Mouse (Mus musculus): Measurements from ENCODE around the gene Syngr2. TPM values are rescaled to one million over a fixed set of nuclear protein-coding genes. Genes with fewer than 3 reads are reported as not detected.
"Not testable (repeated sequence)": the region's sequence is repeated elsewhere in the genome, so short reads cannot be mapped to it uniquely, and the experiment has no call there.

Syngr2 gene
- polyA plus RNA-seq, 1 experiment, result 12.9 TPM

DNA sequence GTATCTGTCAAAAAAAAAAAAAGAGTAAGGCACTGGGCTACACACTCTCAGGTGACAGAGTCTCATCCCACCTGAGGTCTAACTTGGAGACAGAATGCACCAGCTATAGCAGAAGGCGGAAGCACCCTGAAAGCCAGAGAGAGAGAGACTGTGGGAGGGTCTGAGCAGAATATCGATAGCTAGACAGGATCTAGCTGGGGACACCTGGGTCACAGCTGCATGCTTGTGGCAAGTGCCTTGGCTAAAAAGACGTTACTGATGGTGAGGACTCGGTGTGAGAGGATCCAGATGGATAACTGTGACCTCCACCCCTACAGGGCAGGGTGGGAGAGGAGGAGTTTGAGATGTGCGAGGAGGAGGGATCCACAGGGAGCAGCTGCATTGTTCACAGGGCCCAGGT is 12.5 kb upstream of the Syngr2 start:
- DNase-seq (ENCODE audit: low read depth), result no peak
- TF ChIP-seq CTCF (IDR thresholded peaks at IDR 0.05; ENCODE audit: borderline replicate concordance, extremely low read depth, insufficient read depth, insufficient read length) (no peak), POLR2A (IDR thresholded peaks at IDR 0.05; ENCODE audit: borderline replicate concordance, extremely low read depth, insufficient read depth, insufficient read length, poor library complexity, severe bottlenecking) (no peak)

DNA sequence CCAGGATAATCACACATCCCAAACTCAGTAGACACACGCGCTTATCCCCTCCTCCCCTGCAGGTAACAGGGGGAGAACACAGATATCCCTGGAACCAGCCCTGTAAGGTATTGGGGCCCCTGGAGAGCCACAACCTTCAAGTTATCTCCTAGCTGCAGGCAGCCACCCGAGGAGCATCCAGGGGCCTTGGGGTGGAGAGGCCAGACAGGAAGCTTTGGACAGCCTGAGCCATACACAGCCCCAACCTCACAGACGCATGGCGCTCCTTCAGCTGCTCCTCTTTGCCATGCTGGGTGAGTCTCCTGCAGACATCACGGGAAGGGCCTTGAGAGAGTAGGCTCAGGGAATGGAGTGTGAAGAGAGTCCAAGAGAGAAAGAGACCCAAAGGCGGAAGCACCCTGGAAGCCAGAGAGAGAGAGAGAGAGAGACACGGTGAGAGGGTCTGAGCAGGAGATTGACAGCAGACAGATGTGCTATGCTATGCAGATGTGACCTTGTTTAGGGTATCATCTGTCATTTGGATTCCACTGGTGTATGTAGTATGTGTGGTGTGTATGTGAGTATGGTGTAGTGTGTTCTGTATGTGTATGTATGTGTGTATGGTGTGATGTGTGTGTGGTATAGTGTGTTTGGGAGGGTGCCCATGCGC is 11.8 kb upstream of the Syngr2 start, which contains the start of gene 6030468B19Rik:
Gene 6030468B19Rik (plus strand): TSS at position 150 of the 649 bp plus-strand sequence.
- DNase-seq (ENCODE audit: low read depth), result no peak
- no peak for TF ChIP-seq CTCF (IDR thresholded peaks at IDR 0.05; ENCODE audit: borderline replicate concordance, extremely low read depth, insufficient read depth, insufficient read length)
- no peak for TF ChIP-seq POLR2A (IDR thresholded peaks at IDR 0.05; ENCODE audit: borderline replicate concordance, extremely low read depth, insufficient read depth, insufficient read length, poor library complexity, severe bottlenecking)

DNA sequence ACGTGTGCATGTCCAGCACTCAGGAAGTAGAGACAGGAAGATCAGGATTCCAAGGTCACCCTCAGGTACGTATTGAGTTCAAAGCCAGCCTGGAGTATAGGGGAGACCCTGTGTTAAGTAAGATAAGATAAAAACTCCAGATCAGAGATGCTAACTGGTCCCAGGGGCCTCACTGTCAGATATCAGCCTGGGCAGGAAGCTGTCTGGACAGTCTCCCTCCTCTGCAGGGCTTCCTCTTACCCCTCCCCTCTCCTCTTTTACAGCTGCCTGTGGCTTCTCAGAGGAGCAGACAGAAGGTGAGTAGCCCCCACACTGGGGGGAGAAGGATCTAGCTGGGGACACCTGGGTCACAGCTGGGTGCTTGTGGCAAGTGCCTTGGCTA is 11.3 kb upstream of the Syngr2 start:
- DNase-seq (ENCODE audit: low read depth), result no peak
- TF ChIP-seq CTCF (IDR thresholded peaks at IDR 0.05; ENCODE audit: borderline replicate concordance, extremely low read depth, insufficient read depth, insufficient read length) (no peak), POLR2A (IDR thresholded peaks at IDR 0.05; ENCODE audit: borderline replicate concordance, extremely low read depth, insufficient read depth, insufficient read length, poor library complexity, severe bottlenecking) (no peak)

DNA sequence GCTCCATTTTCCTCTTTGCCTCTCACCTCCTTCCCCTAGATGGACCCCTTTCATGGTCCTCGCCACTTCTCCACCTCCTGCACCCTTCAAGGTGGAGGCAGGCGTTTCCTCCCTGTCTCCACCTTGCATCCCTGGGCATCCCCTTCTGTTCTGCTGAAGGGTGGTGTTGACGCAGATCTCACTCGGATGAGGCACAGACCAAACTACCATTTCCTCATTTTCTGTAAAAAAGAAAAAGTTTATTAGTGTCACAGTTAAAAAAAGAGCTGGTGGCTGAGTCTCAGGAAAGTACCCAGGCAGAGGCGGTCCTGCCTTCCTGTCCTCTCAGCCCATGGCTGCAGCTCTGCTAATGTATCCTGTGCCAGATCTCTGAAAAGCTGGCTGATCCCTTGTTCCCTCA is 10.3 kb upstream of the Syngr2 start:
- no peak for TF ChIP-seq POLR2A (IDR thresholded peaks at IDR 0.05; ENCODE audit: borderline replicate concordance, extremely low read depth, insufficient read depth, insufficient read length, poor library complexity, severe bottlenecking)
- no peak for TF ChIP-seq CTCF (IDR thresholded peaks at IDR 0.05; ENCODE audit: borderline replicate concordance, extremely low read depth, insufficient read depth, insufficient read length)
- peak; percentile 32 for DNase-seq (ENCODE audit: low read depth)

DNA sequence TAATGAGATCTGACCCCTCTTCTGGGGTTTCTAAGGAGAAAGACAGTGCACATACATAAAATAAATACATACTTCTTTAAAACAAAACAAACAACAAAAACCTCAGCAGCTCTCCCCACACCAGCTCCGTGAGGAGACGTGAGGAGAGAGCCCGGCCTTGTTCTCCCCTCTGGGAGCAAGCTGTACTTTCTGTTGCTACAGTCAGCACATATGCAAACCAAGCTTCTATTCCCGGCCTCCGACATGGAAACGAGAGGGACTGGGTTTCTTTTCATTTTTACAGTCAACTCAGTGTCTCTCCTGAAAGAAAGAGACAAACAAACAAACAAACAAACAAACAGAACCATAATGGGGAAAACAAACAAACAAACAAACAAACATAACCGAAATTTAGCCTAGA is 9.4 kb upstream of the Syngr2 start:
- DNase-seq (ENCODE audit: low read depth), result no peak
- no peak for TF ChIP-seq CTCF (IDR thresholded peaks at IDR 0.05; ENCODE audit: borderline replicate concordance, extremely low read depth, insufficient read depth, insufficient read length)
- no peak for TF ChIP-seq POLR2A (IDR thresholded peaks at IDR 0.05; ENCODE audit: borderline replicate concordance, extremely low read depth, insufficient read depth, insufficient read length, poor library complexity, severe bottlenecking)

DNA sequence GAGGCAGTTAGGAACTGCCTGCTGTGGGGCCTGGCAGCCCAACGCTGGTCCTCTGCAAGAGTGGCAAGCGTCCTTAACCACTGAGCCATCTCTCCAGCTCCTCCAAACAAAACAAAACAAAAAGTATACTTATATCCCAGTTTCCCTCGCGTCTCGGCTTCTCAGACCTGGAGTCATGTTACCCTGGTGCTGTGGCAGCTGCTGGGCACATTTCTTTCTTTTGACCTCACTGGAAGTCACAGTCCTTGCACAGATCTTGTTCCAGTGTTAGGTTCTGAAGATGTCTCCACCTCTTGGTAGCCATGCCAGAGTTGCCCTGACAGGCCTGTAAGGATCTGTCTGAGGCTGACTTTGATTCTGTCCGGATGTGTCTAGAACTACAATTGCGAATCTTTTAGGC is 7.8 kb upstream of the Syngr2 start:
- no peak for DNase-seq (ENCODE audit: low read depth)
- no peak for TF ChIP-seq POLR2A (IDR thresholded peaks at IDR 0.05; ENCODE audit: borderline replicate concordance, extremely low read depth, insufficient read depth, insufficient read length, poor library complexity, severe bottlenecking)
- no peak for TF ChIP-seq CTCF (IDR thresholded peaks at IDR 0.05; ENCODE audit: borderline replicate concordance, extremely low read depth, insufficient read depth, insufficient read length)

DNA sequence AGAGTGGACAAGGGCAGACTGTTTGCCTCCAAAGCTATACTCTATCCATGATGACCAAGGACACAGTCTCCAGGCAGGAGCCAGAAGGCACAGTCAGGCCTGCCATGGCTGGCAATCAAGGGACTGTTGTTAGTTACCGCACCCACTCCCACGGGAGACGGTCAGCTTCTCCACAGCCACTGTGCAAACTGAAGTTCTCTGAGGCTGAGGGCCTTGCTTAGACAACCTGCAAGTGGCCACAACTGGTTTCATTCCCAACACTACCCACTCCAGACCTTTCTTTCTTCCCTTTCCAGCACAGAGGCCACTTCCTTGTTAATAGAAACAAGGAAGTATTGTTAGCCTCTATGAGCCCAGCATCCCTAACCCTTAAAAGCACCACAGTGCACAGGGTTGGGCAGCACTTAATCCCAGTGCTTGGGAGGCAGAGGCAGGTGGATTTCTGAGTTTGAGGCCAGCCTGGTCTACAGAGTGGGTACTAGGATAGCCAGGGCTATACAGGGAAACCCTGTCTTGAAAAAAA is 6.2 kb upstream of the Syngr2 start:
- TF ChIP-seq CTCF (IDR thresholded peaks at IDR 0.05; ENCODE audit: borderline replicate concordance, extremely low read depth, insufficient read depth, insufficient read length), result no peak
- no peak for TF ChIP-seq POLR2A (IDR thresholded peaks at IDR 0.05; ENCODE audit: borderline replicate concordance, extremely low read depth, insufficient read depth, insufficient read length, poor library complexity, severe bottlenecking)
- no peak for DNase-seq (ENCODE audit: low read depth)

DNA sequence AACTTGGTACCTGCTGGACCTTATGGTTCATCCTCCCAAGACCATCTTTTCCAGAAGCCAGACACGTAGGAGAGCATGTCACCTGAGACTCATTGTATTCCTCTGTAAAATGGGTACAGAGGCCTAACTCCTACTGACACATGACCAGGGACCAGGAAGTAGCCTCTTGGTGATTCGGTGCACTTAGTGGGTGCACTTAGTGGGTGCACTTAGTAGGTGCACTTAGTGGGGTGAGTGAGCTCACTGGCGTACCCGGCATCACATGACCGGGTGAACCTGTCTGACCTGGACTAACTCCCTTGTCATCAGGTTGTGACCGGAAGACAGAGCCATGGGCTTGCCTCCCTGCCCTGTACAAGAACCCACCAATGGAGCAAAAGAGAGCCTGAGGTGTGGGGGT is 2.7 kb upstream of the Syngr2 start:
- no peak for TF ChIP-seq CTCF (IDR thresholded peaks at IDR 0.05; ENCODE audit: borderline replicate concordance, extremely low read depth, insufficient read depth, insufficient read length)
- TF ChIP-seq POLR2A (IDR thresholded peaks at IDR 0.05; ENCODE audit: borderline replicate concordance, extremely low read depth, insufficient read depth, insufficient read length, poor library complexity, severe bottlenecking), result no peak
- no peak for DNase-seq (ENCODE audit: low read depth)

DNA sequence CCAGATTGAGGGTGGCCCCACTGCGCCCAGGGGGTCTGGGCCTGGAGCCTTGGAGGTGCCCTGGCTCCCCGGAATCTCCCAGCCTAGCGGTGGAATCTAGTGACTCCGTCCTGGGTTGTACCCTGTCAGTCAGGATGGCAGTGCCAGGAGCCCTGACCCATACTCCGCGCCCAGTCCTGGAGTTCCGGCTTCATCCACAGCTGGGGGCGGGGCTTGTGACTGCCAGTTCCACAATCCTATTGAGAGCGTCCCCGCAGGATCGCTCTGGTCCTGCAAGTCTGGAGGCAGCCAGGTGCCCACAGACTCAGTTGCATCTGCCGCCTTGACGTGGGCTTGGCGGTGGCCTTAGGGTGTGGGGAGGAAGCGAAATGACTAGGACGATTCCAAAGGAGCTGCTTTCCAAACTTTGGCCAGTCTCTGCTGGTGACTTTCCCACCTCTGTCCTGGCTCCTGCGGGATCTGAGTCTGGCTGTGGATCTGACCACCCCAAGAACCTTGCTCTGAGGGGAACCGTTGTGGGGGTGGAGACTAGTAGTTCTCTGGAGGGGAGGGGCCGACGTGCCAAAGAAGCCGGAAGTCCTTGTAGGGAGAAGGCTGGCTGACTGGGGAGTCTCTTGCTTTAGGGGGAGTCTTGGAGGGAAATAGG is 1.1 kb downstream of the Syngr2 start:
- peak; percentile 65 for TF ChIP-seq CTCF (IDR thresholded peaks at IDR 0.05; ENCODE audit: borderline replicate concordance, extremely low read depth, insufficient read depth, insufficient read length)
- no peak for TF ChIP-seq POLR2A (IDR thresholded peaks at IDR 0.05; ENCODE audit: borderline replicate concordance, extremely low read depth, insufficient read depth, insufficient read length, poor library complexity, severe bottlenecking)
- peak; percentile 87 for DNase-seq (ENCODE audit: low read depth)

DNA sequence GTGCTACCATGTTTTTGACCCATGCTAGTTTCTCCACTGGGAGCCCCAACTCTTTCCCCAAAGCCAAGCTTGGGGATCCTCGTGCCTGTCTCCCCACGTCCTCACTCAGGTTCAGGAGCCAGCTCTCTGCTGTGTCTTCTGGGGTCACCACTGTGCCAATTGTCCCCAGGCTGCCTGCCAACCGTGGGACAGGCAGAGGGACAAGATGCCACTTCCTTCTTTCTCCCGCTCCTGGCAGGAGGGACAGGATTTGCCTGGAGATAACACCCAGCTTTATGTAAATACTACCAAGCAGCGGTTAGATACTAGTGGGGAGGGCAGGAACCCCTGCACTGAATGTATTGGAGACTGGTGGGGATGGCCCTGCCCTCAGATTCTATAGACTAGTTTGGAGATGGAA is 4.4 kb downstream of the Syngr2 start:
- TF ChIP-seq POLR2A (IDR thresholded peaks at IDR 0.05; ENCODE audit: borderline replicate concordance, extremely low read depth, insufficient read depth, insufficient read length, poor library complexity, severe bottlenecking) (no peak), CTCF (IDR thresholded peaks at IDR 0.05; ENCODE audit: borderline replicate concordance, extremely low read depth, insufficient read depth, insufficient read length) (no peak)

DNA sequence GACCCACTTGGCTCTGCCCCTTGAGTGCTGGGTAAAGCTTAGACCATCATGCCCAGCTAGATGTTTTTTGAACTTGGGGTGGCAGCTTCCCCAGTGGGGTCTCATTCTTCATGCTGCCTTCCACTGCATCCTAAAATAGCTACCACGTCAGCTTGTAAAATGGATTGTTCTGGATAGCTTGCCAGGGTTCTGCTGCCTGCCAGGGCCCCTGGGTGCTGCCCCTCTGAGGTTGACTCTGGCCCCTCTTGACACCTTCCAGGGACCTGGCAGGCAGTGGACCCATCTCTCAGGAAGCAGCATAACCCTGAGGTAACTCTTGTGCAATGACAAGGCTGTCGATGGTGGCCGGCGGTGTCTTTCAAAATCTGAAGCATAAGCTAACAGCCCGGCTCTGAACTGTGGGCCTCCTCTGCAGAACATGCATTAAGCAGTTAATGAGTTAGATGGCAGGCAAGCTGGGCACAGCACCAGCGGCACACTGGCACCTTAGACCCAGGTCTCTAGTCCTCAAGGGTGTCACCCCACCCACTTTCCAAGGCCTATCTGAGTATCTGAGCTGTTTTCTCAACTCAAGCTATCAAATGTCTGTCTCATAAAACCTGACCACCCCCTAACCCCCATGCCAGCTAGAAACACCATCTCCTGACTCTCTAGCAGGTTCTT is 5.4 kb downstream of the Syngr2 start:
- DNase-seq (ENCODE audit: low read depth), result no peak
- TF ChIP-seq CTCF (IDR thresholded peaks at IDR 0.05; ENCODE audit: borderline replicate concordance, extremely low read depth, insufficient read depth, insufficient read length) (no peak), POLR2A (IDR thresholded peaks at IDR 0.05; ENCODE audit: borderline replicate concordance, extremely low read depth, insufficient read depth, insufficient read length, poor library complexity, severe bottlenecking) (no peak)

More for the DNA sequence above, 4.4 kb downstream of the Syngr2 start:
- DNase-seq (ENCODE audit: low read depth), result no peak

DNA sequence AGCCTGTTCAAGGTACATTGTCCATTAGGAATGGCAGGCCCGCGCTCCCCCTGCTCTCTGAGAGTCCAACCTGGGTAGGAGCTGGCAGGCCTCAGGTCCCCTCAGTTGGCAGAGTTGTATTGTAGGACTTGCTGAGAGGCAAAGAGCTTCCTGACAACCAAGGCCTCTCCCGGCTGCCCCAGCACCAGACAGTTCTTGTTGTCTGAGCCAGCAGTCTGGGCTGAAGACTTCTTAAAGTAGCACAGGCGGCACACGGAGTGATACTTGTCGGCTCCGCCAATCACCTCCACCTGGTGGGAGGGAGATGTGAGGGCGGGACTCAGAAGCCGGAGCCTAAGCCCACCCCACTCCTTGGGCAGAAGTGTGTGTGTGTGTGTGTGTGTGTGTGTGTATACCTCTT is 6.4 kb downstream of the Syngr2 start:
- not testable (repeated sequence) for DNase-seq (ENCODE audit: low read depth)

All from brain, embryonic 14.5 days (tissue).